Mouse (Mus musculus) ES-Bruce4 (cell line): ENCODE results near the gene Fam120a.

ENCODE experiments used
- CTCF ChIP-seq: IDR thresholded peaks from one replicate; pipeline ENCODE4 v1.8.1; 2011; ENCODE audit warnings: low read depth, low read length
- EP300 ChIP-seq: IDR thresholded peaks from 2 replicates; pipeline ENCODE4 v1.6.1; 2011; ENCODE audit warnings: low read depth, low read length; ENCODE audit not compliant: insufficient read depth
- POLR2A ChIP-seq: IDR thresholded peaks from one replicate; pipeline ENCODE4 v1.8.1; 2011; ENCODE audit warnings: low read length; ENCODE audit not compliant: insufficient read depth

DNA sequence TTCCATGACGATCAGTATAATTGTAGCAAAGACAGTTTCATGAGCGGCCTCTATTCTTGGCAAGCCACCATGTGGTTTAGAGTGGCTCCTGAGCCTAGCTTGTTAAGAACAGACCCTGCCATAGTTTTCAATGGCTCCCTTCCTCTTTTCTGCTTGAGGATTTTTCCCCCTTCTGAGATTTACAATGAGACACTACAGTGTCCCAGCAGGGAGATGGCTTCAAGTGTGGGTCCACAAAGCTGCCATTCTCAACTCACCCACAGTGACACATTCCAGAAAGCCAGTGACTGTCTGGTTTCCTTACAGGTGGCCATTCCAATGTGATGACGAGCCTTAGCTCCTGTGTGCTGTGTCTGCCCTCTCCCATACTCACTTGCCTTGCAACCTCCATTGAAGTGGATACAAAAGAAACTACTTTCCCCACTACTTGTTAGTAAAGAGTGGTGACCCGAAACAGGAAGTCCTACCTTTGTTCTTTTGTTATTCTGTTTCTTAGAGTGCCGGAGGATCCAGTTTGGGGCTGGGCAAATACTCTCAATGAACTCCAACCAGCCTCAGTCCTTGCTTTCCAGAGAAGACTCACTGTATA lies 45.5 kb upstream of the Fam120a start:
- peak; percentile 87 for TF ChIP-seq EP300
- TF ChIP-seq POLR2A = no peak
- TF ChIP-seq CTCF = no peak
